Mouse (Mus musculus): Measurements from ENCODE around the gene Plxdc1. TPM values are rescaled to one million over a fixed set of nuclear protein-coding genes. Genes with fewer than 3 reads are reported as not detected.

Gene Plxdc1
- polyA plus RNA-seq, 1 experiment from 2014 or later: 0.41 TPM

GRCm38 (mm10) chr11:97945031-97945430 lies 41.2 kb downstream of the Plxdc1 start:
- CTCF ChIA-PET: interaction anchor here (1.1 to 1.9 kb wide), 3 partner anchors 9 to 43 kb away, joined by 3 to 5 read pairs (median 4); no protein-coding TSS in a partner anchor
- POLR2A ChIA-PET: no interaction called here
- H3K27me3 ChIP-seq: no peaks in the 10 kb centered on the region
- TF ChIP-seq CTCF (IDR thresholded peaks at IDR 0.05): no peak
- DNase-seq (ENCODE audit: low read depth, low spot score) (no peak), ATAC-seq (no peak)
- in situ Hi-C loops (cut with MboI; ENCODE audit: low pct_unique_long_range_greater_than_20kb): no loop called here

GRCm38 (mm10) chr11:97943256-97943655 lies 43.0 kb downstream of the Plxdc1 start:
- no peak for ATAC-seq
- CTCF ChIA-PET: no interaction called here
- no peak for TF ChIP-seq CTCF (IDR thresholded peaks at IDR 0.05)
- DNase-seq (ENCODE audit: low read depth, low spot score): no peak
- in situ Hi-C loops (cut with MboI; ENCODE audit: low pct_unique_long_range_greater_than_20kb): no loop called here
- POLR2A ChIA-PET: interaction anchor here (0.6 kb wide), 1 partner anchor 125 kb away, joined by 7 read pairs; no protein-coding TSS in a partner anchor
- H3K27me3 ChIP-seq: no peaks in the 10 kb centered on the region

GRCm38 (mm10) chr11:97942420-97943111 lies 43.7 kb downstream of the Plxdc1 start:
- no peak for TF ChIP-seq CTCF (IDR thresholded peaks at IDR 0.05)
- ATAC-seq (no peak), DNase-seq (ENCODE audit: low read depth, low spot score) (no peak)
- CTCF ChIA-PET: interaction anchor here (1.2 kb wide), 1 partner anchor 45 kb away, joined by 3 read pairs; no protein-coding TSS in a partner anchor
- no peaks in the 10 kb centered on the region for H3K27me3 ChIP-seq
- in situ Hi-C loops (cut with MboI; ENCODE audit: low pct_unique_long_range_greater_than_20kb): no loop called here
- POLR2A ChIA-PET: interaction anchor here (0.6 kb wide), 1 partner anchor 124 kb away, joined by 7 read pairs; no protein-coding TSS in a partner anchor

- in situ Hi-C loops (cut with MboI; ENCODE audit: low pct_unique_long_range_greater_than_20kb): loop anchor here (5.0 kb wide), 2 partner anchors 35 to 50 kb away; partner anchors contain the start of gene Plxdc1
- no peaks in the 10 kb centered on the region for H3K27me3 ChIP-seq
- no peak for TF ChIP-seq CTCF (IDR thresholded peaks at IDR 0.05)
- DNase-seq (ENCODE audit: low read depth, low spot score): no peak
- POLR2A ChIA-PET: interaction anchor here (1.6 kb wide), 1 partner anchor 13 kb away, joined by 5 read pairs; no protein-coding TSS in a partner anchor
- no peak for ATAC-seq
- CTCF ChIA-PET: interaction anchor here (0.8 to 3.1 kb wide), 12 partner anchors 9 to 66 kb away, joined by 3 to 15 read pairs (median 5); partner anchors contain the start of gene Plxdc1
Measured at GRCm38 (mm10) chr11:97937469-97938105, 48.7 kb downstream of the Plxdc1 start.

GRCm38 (mm10) chr11:97936758-97937157 lies 49.5 kb downstream of the Plxdc1 start:
- in situ Hi-C loops (cut with MboI; ENCODE audit: low pct_unique_long_range_greater_than_20kb): loop anchor here (5.0 kb wide), 2 partner anchors 34 to 51 kb away; partner anchors contain the start of gene Plxdc1
- DNase-seq (ENCODE audit: low read depth, low spot score): no peak
- POLR2A ChIA-PET: interaction anchor here (1.6 kb wide), 1 partner anchor 14 kb away, joined by 5 read pairs; no protein-coding TSS in a partner anchor
- CTCF ChIA-PET: interaction anchor here (0.8 to 3.1 kb wide), 11 partner anchors 10 to 67 kb away, joined by 3 to 15 read pairs (median 5); partner anchors contain the start of gene Plxdc1
- TF ChIP-seq CTCF (IDR thresholded peaks at IDR 0.05): peak; percentile 92
- no peaks in the 10 kb centered on the region for H3K27me3 ChIP-seq
- ATAC-seq: no peak

GRCm38 (mm10) chr11:97935913-97936575 lies 50.2 kb downstream of the Plxdc1 start:
- peak; percentile 64 for DNase-seq (ENCODE audit: low read depth, low spot score)
- POLR2A ChIA-PET: no interaction called here
- ATAC-seq: peak; percentile 53
- CTCF ChIA-PET: interaction anchor here (0.9 to 3.1 kb wide), 6 partner anchors 15 to 68 kb away, joined by 3 to 15 read pairs (median 5); no protein-coding TSS in a partner anchor
- in situ Hi-C loops (cut with MboI; ENCODE audit: low pct_unique_long_range_greater_than_20kb): loop anchor here (5.0 kb wide), 2 partner anchors 34 to 51 kb away; partner anchors contain the start of gene Plxdc1
- TF ChIP-seq CTCF (IDR thresholded peaks at IDR 0.05): no peak
- no peaks in the 10 kb centered on the region for H3K27me3 ChIP-seq

- no peak for ATAC-seq
- in situ Hi-C loops (cut with MboI; ENCODE audit: low pct_unique_long_range_greater_than_20kb): no loop called here
- ChIA-PET POLR2A (no interaction called here), CTCF (interaction anchor here (0.9 kb wide), 1 partner anchor 54 kb away, joined by 3 read pairs; no protein-coding TSS in a partner anchor)
- TF ChIP-seq CTCF (IDR thresholded peaks at IDR 0.05): no peak
- DNase-seq (ENCODE audit: low read depth, low spot score): no peak
- H3K27me3 ChIP-seq: no peaks in the 10 kb centered on the region
Measured at GRCm38 (mm10) chr11:97933553-97933952, 52.7 kb downstream of the Plxdc1 start.

GRCm38 (mm10) chr11:97928905-97929304 lies 57.3 kb downstream of the Plxdc1 start:
- DNase-seq (ENCODE audit: low read depth, low spot score) (no peak), ATAC-seq (no peak)
- H3K27me3 ChIP-seq: no peaks in the 10 kb centered on the region
- in situ Hi-C loops (cut with MboI; ENCODE audit: low pct_unique_long_range_greater_than_20kb): no loop called here
- ChIA-PET POLR2A (no interaction called here), CTCF (interaction anchor here (1.0 kb wide), 1 partner anchor 9 kb away, joined by 3 read pairs; no protein-coding TSS in a partner anchor)
- no peak for TF ChIP-seq CTCF (IDR thresholded peaks at IDR 0.05)

GRCm38 (mm10) chr11:97924217-97924616 lies 62.0 kb downstream of the Plxdc1 start:
- TF ChIP-seq CTCF (IDR thresholded peaks at IDR 0.05): no peak
- CTCF ChIA-PET: no interaction called here
- POLR2A ChIA-PET: no interaction called here
- in situ Hi-C loops (cut with MboI; ENCODE audit: low pct_unique_long_range_greater_than_20kb): no loop called here
- ATAC-seq: no peak
- no peaks in the 10 kb centered on the region for H3K27me3 ChIP-seq
- no peak for DNase-seq (ENCODE audit: low read depth, low spot score)

GRCm38 (mm10) chr11:97923639-97924038 lies 62.6 kb downstream of the Plxdc1 start:
- ATAC-seq (no peak), DNase-seq (ENCODE audit: low read depth, low spot score) (no peak)
- no peaks in the 10 kb centered on the region for H3K27me3 ChIP-seq
- POLR2A ChIA-PET: no interaction called here
- TF ChIP-seq CTCF (IDR thresholded peaks at IDR 0.05): no peak
- CTCF ChIA-PET: no interaction called here
- in situ Hi-C loops (cut with MboI; ENCODE audit: low pct_unique_long_range_greater_than_20kb): no loop called here
